Mouse (Mus musculus): ENCODE measurements around the gene Vegfb. TPM values are rescaled to one million over a fixed set of nuclear protein-coding genes. Genes with fewer than 3 reads are reported as not detected.
"Not testable (repeated sequence)": the region's sequence is repeated elsewhere in the genome, so short reads cannot be mapped to it uniquely, and the experiment has no call there.

Gene Vegfb
- polyA plus RNA-seq, 1 experiment from 2014 or later: 33.1 TPM

DNA sequence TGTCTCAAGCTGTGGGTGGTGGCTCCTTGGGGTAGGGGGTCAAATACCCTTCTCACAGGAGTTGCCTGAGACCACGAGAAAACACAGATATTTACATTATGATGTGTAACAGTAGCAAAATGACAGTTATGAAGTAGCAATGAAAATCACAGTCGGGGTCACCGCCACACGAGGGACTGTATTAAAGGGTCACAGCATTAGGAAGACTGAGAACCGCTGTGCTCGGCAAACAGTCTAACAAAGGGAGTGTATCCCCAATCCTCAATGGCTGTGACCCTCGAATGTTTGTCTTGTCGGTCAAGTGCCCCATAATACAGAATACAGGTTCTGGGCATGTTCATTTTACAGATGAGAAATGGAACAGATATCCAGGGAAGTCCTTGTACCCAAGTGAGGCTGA, 6.6 kb upstream of the Vegfb start:
- ATAC-seq (ENCODE audit: low FRiP score, low TSS enrichment) (no peak), DNase-seq (no peak)
- H3K4me2 ChIP-seq (ENCODE audit: low read length): no peak overlapping the region; the same call in 1 of the 2 replicates
- H3K27me3 ChIP-seq (ENCODE audit: control insufficient read depth, insufficient read depth, low read length): no peaks in the 10 kb centered on the region
- no peak overlapping the region for H3K4me3 ChIP-seq (replicated peaks; ENCODE audit: low read depth, low read length)
- WGBS: 88% methylated on average over 8 of the region's 8 CpGs
- peaks cover 8% of the 10 kb centered on the region for H3K36me3 ChIP-seq (ENCODE audit: control insufficient read depth, insufficient read depth, low read length)
- H3K9me3 ChIP-seq (ENCODE audit: control insufficient read depth, low read length): no peaks in the 10 kb centered on the region
- no peak overlapping the region for H3K27ac ChIP-seq (replicated peaks; ENCODE audit: low read depth, low read length)
- H3K9ac ChIP-seq (replicated peaks; ENCODE audit: low read length): no peak overlapping the region
- H3K4me1 ChIP-seq (ENCODE audit: control insufficient read depth, insufficient read depth, low read length): peaks cover 34% of the 10 kb centered on the region

GRCm38 (mm10) chr19:6993011-6993770, 5.7 kb upstream of the Vegfb start:
- ATAC-seq (ENCODE audit: low FRiP score, low TSS enrichment): no peak
- H3K4me2 ChIP-seq (ENCODE audit: low read length): peak overlapping the region; percentile 89

GRCm38 (mm10) chr19:6992011-6992858, 4.8 kb upstream of the Vegfb start, which contains the start of gene Dnajc4:
TSS of gene Dnajc4 (minus strand) at chr19:6992572.
- WGBS: 1% methylated on average over 37 of the region's 37 CpGs

More at GRCm38 (mm10) chr19:6993011-6993770, 5.7 kb upstream of the Vegfb start:
- Histone ChIP-seq H3K27ac (replicated peaks; ENCODE audit: low read depth, low read length) (peak overlapping the region; percentile 32), H3K9ac (replicated peaks; ENCODE audit: low read length) (peak overlapping the region; percentile 70), H3K27me3 (ENCODE audit: control insufficient read depth, insufficient read depth, low read length) (no peaks in the 10 kb centered on the region), H3K4me1 (ENCODE audit: control insufficient read depth, insufficient read depth, low read length) (peaks cover 36% of the 10 kb centered on the region), H3K36me3 (ENCODE audit: control insufficient read depth, insufficient read depth, low read length) (0 out of 2 replicates have a peak, but pooled peaks cover under 1% of the 10 kb centered on the region), H3K9me3 (ENCODE audit: control insufficient read depth, low read length) (no peaks in the 10 kb centered on the region), H3K4me3 (replicated peaks; ENCODE audit: low read depth, low read length) (peak overlapping the region; percentile 50)
- no peak for DNase-seq
- WGBS: 61% methylated on average over 14 of the region's 14 CpGs

GRCm38 (mm10) chr19:6991166-6991565, 3.7 kb upstream of the Vegfb start:
- not testable (repeated sequence) for H3K4me3 ChIP-seq (replicated peaks; ENCODE audit: low read depth, low read length); DNase-seq; H3K27me3 ChIP-seq (ENCODE audit: control insufficient read depth, insufficient read depth, low read length); ATAC-seq (ENCODE audit: low FRiP score, low TSS enrichment); H3K9me3 ChIP-seq (ENCODE audit: control insufficient read depth, low read length); H3K27ac ChIP-seq (replicated peaks; ENCODE audit: low read depth, low read length); H3K9ac ChIP-seq (replicated peaks; ENCODE audit: low read length); H3K4me2 ChIP-seq (ENCODE audit: low read length); H3K36me3 ChIP-seq (ENCODE audit: control insufficient read depth, insufficient read depth, low read length)
- peaks cover 40% of the 10 kb centered on the region for H3K4me1 ChIP-seq (ENCODE audit: control insufficient read depth, insufficient read depth, low read length)
- WGBS: 92% methylated on average over 6 of the region's 6 CpGs

More at GRCm38 (mm10) chr19:6992011-6992858, 4.8 kb upstream of the Vegfb start, which contains the start of gene Dnajc4:
- Histone ChIP-seq H3K27me3 (ENCODE audit: control insufficient read depth, insufficient read depth, low read length) (no peaks in the 10 kb centered on the region), H3K36me3 (ENCODE audit: control insufficient read depth, insufficient read depth, low read length) (no peaks in the 10 kb centered on the region), H3K4me3 (replicated peaks; ENCODE audit: low read depth, low read length) (peak within 1 kb of the TSS; percentile 50), H3K27ac (replicated peaks; ENCODE audit: low read depth, low read length) (peak within 1 kb of the TSS; percentile 32), H3K9me3 (ENCODE audit: control insufficient read depth, low read length) (no peaks in the 10 kb centered on the region), H3K9ac (replicated peaks; ENCODE audit: low read length) (peak within 1 kb of the TSS; percentile 70), H3K4me1 (ENCODE audit: control insufficient read depth, insufficient read depth, low read length) (peaks cover 40% of the 10 kb centered on the region), H3K4me2 (ENCODE audit: low read length) (peak within 1 kb of the TSS; percentile 89)
- ATAC-seq (ENCODE audit: low FRiP score, low TSS enrichment) (peak; percentile 94), DNase-seq (peak; percentile 98)

GRCm38 (mm10) chr19:6990712-6991111, 3.3 kb upstream of the Vegfb start:
- H3K4me2 ChIP-seq (ENCODE audit: low read length): no peak overlapping the region
- no peaks in the 10 kb centered on the region for H3K9me3 ChIP-seq (ENCODE audit: control insufficient read depth, low read length)
- H3K36me3 ChIP-seq (ENCODE audit: control insufficient read depth, insufficient read depth, low read length): no peaks in the 10 kb centered on the region
- peaks cover 40% of the 10 kb centered on the region for H3K4me1 ChIP-seq (ENCODE audit: control insufficient read depth, insufficient read depth, low read length)
- ATAC-seq (ENCODE audit: low FRiP score, low TSS enrichment) (no peak), DNase-seq (no peak)
- no peaks in the 10 kb centered on the region for H3K27me3 ChIP-seq (ENCODE audit: control insufficient read depth, insufficient read depth, low read length)
- WGBS: 92% methylated on average over 6 of the region's 6 CpGs
- no peak overlapping the region for H3K27ac ChIP-seq (replicated peaks; ENCODE audit: low read depth, low read length)
- no peak overlapping the region for H3K9ac ChIP-seq (replicated peaks; ENCODE audit: low read length)
- no peak overlapping the region for H3K4me3 ChIP-seq (replicated peaks; ENCODE audit: low read depth, low read length)

DNA sequence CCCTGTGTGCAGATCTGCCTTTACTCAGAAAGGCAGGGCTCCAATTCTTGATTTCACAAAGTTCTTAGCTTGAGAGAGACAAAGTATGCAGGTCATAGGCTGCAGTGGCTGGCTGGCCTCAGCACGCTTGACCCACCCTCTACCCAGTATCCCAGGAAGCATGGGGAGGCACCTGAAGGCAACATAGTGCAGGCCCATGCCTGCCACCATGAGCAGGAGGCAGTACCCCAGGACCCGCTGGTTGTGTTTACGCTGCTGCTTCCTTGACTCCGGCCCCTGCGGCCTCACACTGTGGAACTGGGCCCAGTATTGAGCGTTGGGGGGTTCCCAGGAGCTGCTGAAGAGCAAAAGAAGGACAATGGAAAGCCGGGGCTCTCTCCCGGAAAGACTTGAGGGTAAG, 1.8 kb upstream of the Vegfb start:
- Histone ChIP-seq H3K4me2 (ENCODE audit: low read length) (no peak overlapping the region), H3K4me3 (replicated peaks; ENCODE audit: low read depth, low read length) (no peak overlapping the region)
- WGBS: 85% methylated on average over 8 of the region's 8 CpGs

DNA sequence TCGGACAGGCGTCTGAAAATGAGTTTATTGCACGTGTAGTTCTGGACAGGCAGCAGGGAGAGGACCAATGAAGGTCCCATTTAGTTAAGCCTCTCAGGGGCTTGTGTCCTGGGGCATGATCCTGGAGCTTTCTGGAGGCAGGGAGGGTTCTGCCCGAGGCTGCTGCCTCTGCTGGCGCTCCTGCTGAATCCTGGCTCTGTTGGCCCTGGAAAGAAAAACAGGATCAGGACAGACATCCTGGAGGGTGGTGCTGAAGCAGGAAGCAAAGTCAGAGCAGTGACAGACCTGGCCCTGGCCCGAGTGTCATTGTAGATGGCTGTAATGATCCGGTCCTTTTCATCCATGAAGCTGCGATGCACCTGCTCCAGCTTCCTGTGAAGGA, 444 bp upstream of the Vegfb start:
- peak overlapping the region; percentile 88 for H3K9ac ChIP-seq (replicated peaks; ENCODE audit: low read length)
- H3K4me1 ChIP-seq (ENCODE audit: control insufficient read depth, insufficient read depth, low read length): peaks cover 22% of the 10 kb centered on the region
- H3K4me2 ChIP-seq (ENCODE audit: low read length): peak overlapping the region; percentile 92
- 0 out of 2 replicates have a peak, but pooled peaks have one; percentile 2 for ATAC-seq (ENCODE audit: low FRiP score, low TSS enrichment)
- peak overlapping the region; percentile 65 for H3K4me3 ChIP-seq (replicated peaks; ENCODE audit: low read depth, low read length)
- no peak for DNase-seq
- peak overlapping the region; percentile 78 for H3K27ac ChIP-seq (replicated peaks; ENCODE audit: low read depth, low read length)
- peaks cover 13% of the 10 kb centered on the region for H3K36me3 ChIP-seq (ENCODE audit: control insufficient read depth, insufficient read depth, low read length)
- H3K27me3 ChIP-seq (ENCODE audit: control insufficient read depth, insufficient read depth, low read length): no peaks in the 10 kb centered on the region
- H3K9me3 ChIP-seq (ENCODE audit: control insufficient read depth, low read length): no peaks in the 10 kb centered on the region
- 6% methylated on average over 8 of the region's 8 CpGs for WGBS

More for the DNA sequence above, 1.8 kb upstream of the Vegfb start:
- Histone ChIP-seq H3K27me3 (ENCODE audit: control insufficient read depth, insufficient read depth, low read length) (no peaks in the 10 kb centered on the region), H3K9ac (replicated peaks; ENCODE audit: low read length) (no peak overlapping the region; the same call in 1 of the 2 replicates), H3K27ac (replicated peaks; ENCODE audit: low read depth, low read length) (no peak overlapping the region), H3K9me3 (ENCODE audit: control insufficient read depth, low read length) (no peaks in the 10 kb centered on the region), H3K4me1 (ENCODE audit: control insufficient read depth, insufficient read depth, low read length) (peaks cover 28% of the 10 kb centered on the region), H3K36me3 (ENCODE audit: control insufficient read depth, insufficient read depth, low read length) (peaks cover 8% of the 10 kb centered on the region)
- no peak for DNase-seq
- ATAC-seq (ENCODE audit: low FRiP score, low TSS enrichment): no peak

DNA sequence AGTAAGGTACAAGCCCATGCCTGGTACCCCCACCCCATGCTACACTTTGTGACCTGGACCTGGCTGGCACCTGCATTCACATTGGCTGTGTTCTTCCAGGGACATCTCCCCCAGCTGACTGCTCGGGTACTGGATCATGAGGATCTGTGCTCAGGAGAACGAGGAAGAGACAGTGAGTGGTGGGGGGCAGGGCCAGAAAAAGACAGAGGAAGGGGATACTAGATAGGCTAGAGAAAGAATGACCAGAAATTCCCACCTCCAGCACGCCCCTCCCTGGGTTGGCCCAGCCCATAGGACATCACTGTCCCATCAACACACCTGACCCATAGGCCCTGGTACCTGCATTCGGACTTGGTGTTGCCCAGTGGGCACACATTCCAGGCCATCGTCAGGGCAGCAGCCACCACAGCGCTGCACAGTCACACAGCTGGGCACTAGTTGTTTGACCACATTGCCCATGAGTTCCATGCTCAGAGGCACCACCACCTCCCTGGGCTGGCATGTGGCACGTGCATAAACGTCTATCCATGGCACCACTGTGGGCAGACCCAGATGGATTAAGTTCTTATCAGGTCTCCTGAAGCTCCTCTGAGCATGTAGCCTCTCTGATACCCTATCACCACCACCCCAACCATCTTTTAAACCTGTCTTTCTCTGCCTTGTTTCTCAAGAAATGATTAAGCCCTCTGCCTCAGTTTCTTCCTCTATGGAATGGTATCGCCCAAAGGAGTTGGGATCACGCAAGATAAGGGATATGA, 1.3 kb downstream of the Vegfb start:
- peaks cover 17% of the 10 kb centered on the region for H3K4me1 ChIP-seq (ENCODE audit: control insufficient read depth, insufficient read depth, low read length)
- DNase-seq (no peak), ATAC-seq (ENCODE audit: low FRiP score, low TSS enrichment) (no peak)
- H3K9ac ChIP-seq (replicated peaks; ENCODE audit: low read length): peak overlapping the region; percentile 20; the same call in 1 of the 2 replicates
- H3K4me3 ChIP-seq (replicated peaks; ENCODE audit: low read depth, low read length): peak overlapping the region; percentile 65; the same call in 1 of the 2 replicates
- no peak overlapping the region for H3K27ac ChIP-seq (replicated peaks; ENCODE audit: low read depth, low read length)
- H3K27me3 ChIP-seq (ENCODE audit: control insufficient read depth, insufficient read depth, low read length): no peaks in the 10 kb centered on the region
- peak overlapping the region; percentile 92 for H3K4me2 ChIP-seq (ENCODE audit: low read length)
- WGBS: 85% methylated on average over 10 of the region's 10 CpGs
- H3K9me3 ChIP-seq (ENCODE audit: control insufficient read depth, low read length): no peaks in the 10 kb centered on the region
- H3K36me3 ChIP-seq (ENCODE audit: control insufficient read depth, insufficient read depth, low read length): peaks cover 13% of the 10 kb centered on the region

Data from midbrain, embryonic 14.5 days (tissue).